Mouse (Mus musculus) heart, embryonic 11.5 days (tissue): ENCODE measurements around the gene Trim15. TPM values are rescaled to one million over a fixed set of nuclear protein-coding genes. Genes with fewer than 3 reads are reported as not detected.
"Not testable (repeated sequence)": the region's sequence is repeated elsewhere in the genome, so short reads cannot be mapped to it uniquely, and the experiment has no call there.

Source experiments
- ATAC-seq: fragments of 200-750 bp; cut with Nextera tagmentation; replicated peaks from 2 replicates; pipeline ENCODE4 v1.8.0; 2017; ENCODE audit warnings: moderate library complexity; ENCODE audit not compliant: insufficient number of reproducible peaks, low FRiP score, low TSS enrichment
- H3K27ac ChIP-seq: fragments of 300-500 bp; sonication (generic); 2 replicates; pipeline ENCODE4 v1.5.1; 2014; ENCODE audit warnings: mild to moderate bottlenecking, low read depth, low read length
- H3K27me3 ChIP-seq: fragments of 300-500 bp; sonication (generic); 2 replicates; pipeline ENCODE4 v1.6.1; 2014; ENCODE audit warnings: mild to moderate bottlenecking, low read length, mixed read lengths; ENCODE audit not compliant: control insufficient read depth, insufficient read depth
- H3K36me3 ChIP-seq: fragments of 300-500 bp; sonication (generic); 2 replicates; pipeline ENCODE4 v1.6.1; 2014; ENCODE audit warnings: mild to moderate bottlenecking, low read length, moderate library complexity, mixed read lengths; ENCODE audit not compliant: control insufficient read depth, insufficient read depth
- H3K4me1 ChIP-seq: fragments of 300-500 bp; sonication (generic); 2 replicates; pipeline ENCODE4 v1.6.1; 2014; ENCODE audit warnings: low read length; ENCODE audit not compliant: control insufficient read depth, insufficient read depth
- H3K4me2 ChIP-seq: fragments of 300-500 bp; sonication (generic); 2 replicates; pipeline ENCODE4 v1.6.1; 2014; ENCODE audit warnings: mild to moderate bottlenecking, moderate library complexity
- H3K4me3 ChIP-seq: fragments of 300-500 bp; sonication (generic); 2 replicates; pipeline ENCODE4 v1.5.1; 2014; ENCODE audit warnings: low read depth, low read length
- H3K9ac ChIP-seq: fragments of 300-500 bp; sonication (generic); 2 replicates; pipeline ENCODE4 v1.6.1; 2014; ENCODE audit warnings: mild to moderate bottlenecking, low read depth, low read length, moderate library complexity
- H3K9me3 ChIP-seq: fragments of 300-500 bp; sonication (generic); replicated peaks from 2 replicates; pipeline ENCODE4 v1.6.1; 2016; ENCODE audit warnings: low read length; ENCODE audit not compliant: control insufficient read depth
- WGBS: fragments of 180-500 bp; shearing (Covaris S2); extraction: QIAGEN DNeasy Blood & Tissue Kit; methylation state at CpG from one replicate; pipeline ENCODE4 v1.1.7; 2014; ENCODE audit not compliant: insufficient replicate concordance; 5-methylcytosine and 5-hydroxymethylcytosine counted together
- polyA plus RNA-seq: library from polyadenylated mRNA; unstranded; fragments of >200 nt; fragmentation: Nextera tagmentation; extraction: Ambion mirVana; gene quantifications from 2 replicates; pipeline ENCODE4 v1.2.1, GENCODE M21; 2014

The Trim15 gene
- polyA plus RNA-seq, 1 experiment from 2014 or later = 0.31 TPM

DNA sequence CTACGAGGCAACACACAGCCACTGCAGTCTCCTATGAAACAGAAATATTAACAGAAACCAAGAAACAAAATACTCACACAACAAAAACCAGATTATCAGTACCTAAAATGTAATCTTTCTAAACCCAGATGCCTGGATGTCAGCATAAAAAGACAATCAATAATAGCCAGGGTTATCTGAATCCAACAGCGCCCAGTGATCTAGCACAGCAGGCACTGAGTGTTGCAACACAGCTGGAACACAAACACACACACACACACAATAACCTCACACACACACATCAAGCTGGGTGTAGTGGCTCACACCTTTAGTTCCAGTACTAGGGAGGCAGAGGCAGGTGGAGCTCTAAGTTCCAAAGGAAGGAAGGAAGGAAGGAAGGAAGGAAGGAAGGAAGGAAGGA lies 38.5 kb downstream of the Trim15 start:
- no peaks in the 10 kb centered on the region for H3K9me3 ChIP-seq
- no peak overlapping the region for H3K9ac ChIP-seq
- no peak overlapping the region for H3K4me2 ChIP-seq
- no peak overlapping the region for H3K27ac ChIP-seq
- WGBS = 81% methylated on average over 2 of the region's 2 CpGs
- no peaks in the 10 kb centered on the region for H3K4me1 ChIP-seq
- no peak for ATAC-seq
- H3K27me3 ChIP-seq = no peaks in the 10 kb centered on the region
- H3K4me3 ChIP-seq = no peak overlapping the region
- H3K36me3 ChIP-seq = no peaks in the 10 kb centered on the region

DNA sequence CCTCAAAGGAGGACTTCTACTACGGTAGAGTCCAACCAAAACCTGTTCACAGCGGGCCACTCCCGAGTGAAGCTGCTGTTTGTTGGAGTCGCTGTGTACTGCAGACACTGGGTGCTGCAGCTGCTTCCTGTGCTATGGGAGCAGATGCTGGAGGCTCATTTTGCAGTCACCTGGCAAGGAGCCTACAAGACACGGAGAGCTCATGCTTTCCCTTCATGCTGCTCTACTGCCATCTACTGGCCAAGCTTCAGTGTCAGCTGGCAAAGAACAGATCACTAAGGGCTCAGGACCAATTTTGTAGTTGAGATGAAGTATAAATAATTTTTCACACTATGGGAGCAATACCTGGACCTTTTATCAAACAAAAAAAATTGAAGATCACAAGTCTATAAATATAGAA lies 41.0 kb downstream of the Trim15 start:
- H3K27me3 ChIP-seq, H3K36me3 ChIP-seq, H3K9me3 ChIP-seq, H3K27ac ChIP-seq, H3K9ac ChIP-seq, H3K4me3 ChIP-seq, H3K4me2 ChIP-seq, H3K4me1 ChIP-seq: not testable (repeated sequence)
- ATAC-seq = 0 out of 2 replicates have a peak, but pooled peaks have one; percentile 31
- WGBS = 21% methylated on average over 5 of the region's 5 CpGs

DNA sequence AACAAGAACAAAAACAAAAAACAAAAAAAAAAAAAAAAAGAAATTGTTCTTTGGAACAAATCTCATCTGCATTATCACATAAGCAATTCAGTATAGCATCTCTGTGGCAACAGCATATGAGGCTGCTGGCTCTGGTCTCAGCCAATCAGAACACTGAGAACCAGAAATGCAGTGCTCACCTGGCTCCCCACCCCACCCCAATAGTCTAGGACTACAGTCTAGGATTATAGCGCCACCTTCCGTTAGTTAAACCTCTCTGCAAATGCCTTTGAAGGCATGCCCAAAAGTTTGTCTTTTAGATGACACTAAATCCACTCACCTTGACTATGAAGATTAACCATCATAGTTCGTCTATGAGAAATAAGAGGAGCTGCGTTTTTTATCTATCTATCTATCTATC lies 41.5 kb downstream of the Trim15 start:
- no peak for ATAC-seq
- no peak overlapping the region for H3K4me3 ChIP-seq
- no peaks in the 10 kb centered on the region for H3K27me3 ChIP-seq
- H3K4me1 ChIP-seq = no peaks in the 10 kb centered on the region
- no peaks in the 10 kb centered on the region for H3K36me3 ChIP-seq
- no peak overlapping the region for H3K4me2 ChIP-seq
- H3K9ac ChIP-seq = no peak overlapping the region
- WGBS = 19% methylated on average over 4 of the region's 4 CpGs
- no peak overlapping the region for H3K27ac ChIP-seq
- no peaks in the 10 kb centered on the region for H3K9me3 ChIP-seq

DNA sequence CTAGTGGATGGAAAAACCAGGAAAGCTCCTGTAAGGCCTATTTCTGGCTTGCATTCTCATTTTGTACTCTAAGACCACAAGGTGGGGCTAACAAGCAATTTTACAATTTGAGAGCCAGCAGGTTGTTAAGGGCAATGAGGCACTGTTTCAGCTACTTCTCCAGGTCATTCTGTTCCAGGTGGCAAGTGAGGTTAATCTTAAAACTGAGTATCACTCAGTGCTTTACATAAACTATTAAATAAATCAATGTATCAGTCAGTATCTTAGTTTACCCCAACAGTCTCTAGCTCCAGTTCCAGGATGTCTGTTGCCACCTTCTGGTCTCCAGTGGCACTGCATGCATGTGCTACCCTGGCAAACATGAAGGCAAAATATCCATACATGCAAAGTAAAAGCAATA lies 43.0 kb downstream of the Trim15 start:
- Histone ChIP-seq H3K27me3 (no peaks in the 10 kb centered on the region), H3K27ac (no peak overlapping the region), H3K4me2 (no peak overlapping the region), H3K4me3 (no peak overlapping the region), H3K36me3 (no peaks in the 10 kb centered on the region), H3K9me3 (no peaks in the 10 kb centered on the region), H3K4me1 (no peaks in the 10 kb centered on the region), H3K9ac (no peak overlapping the region)
- 0 out of 2 replicates have a peak, but pooled peaks have one; percentile 4 for ATAC-seq

DNA sequence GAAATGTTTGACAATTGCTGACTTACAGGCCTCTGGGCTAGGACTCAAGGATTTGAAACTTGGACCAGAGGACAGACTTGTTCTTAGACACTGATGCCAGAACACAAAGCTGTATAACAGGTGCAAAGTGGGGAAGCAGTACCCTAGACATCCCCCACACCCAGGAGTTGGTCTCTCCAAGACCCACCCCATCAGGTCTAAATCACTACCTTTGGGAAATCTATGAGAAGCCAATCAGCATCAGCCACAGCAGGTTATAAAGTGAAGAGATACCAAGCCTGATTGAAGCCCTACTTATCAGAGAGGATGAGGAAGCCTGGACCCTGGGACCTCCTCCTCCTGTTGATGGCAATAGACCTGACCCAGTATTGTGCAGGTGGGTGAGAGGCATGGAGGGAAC lies 55.1 kb downstream of the Trim15 start, which contains the start of gene H2-M10.6:
H2-M10.6 (plus strand) TSS at position 301 of the 400 bp plus-strand sequence.
- Histone ChIP-seq H3K36me3 (no peaks in the 10 kb centered on the region), H3K9me3 (no peaks in the 10 kb centered on the region), H3K27ac (no peak within 1 kb of the TSS), H3K4me3 (no peak within 1 kb of the TSS), H3K4me2 (no peak within 1 kb of the TSS), H3K27me3 (no peaks in the 10 kb centered on the region), H3K9ac (no peak within 1 kb of the TSS), H3K4me1 (no peaks in the 10 kb centered on the region)
- no peak for ATAC-seq

Other genes with a start within 250 kb of the Trim15 start
- gene H2-M9, start 224.5 kb downstream of the Trim15 start, polyA plus RNA-seq = not detected in 2 replicates
- not detected in 2 replicates for gene H2-M1, start 195.0 kb downstream of the Trim15 start, polyA plus RNA-seq
- gene H2-M10.5, start 94.3 kb downstream of the Trim15 start, polyA plus RNA-seq = not detected in 2 replicates
- gene H2-M10.6, start 55.0 kb downstream of the Trim15 start, polyA plus RNA-seq = not detected in 2 replicates
- gene Trim26, start 30.1 kb downstream of the Trim15 start, polyA plus RNA-seq = 21.4 and 21.9 TPM in 2 replicates
- 28.7 and 32.3 TPM in 2 replicates for gene Trim10, start 2.4 kb upstream of the Trim15 start, polyA plus RNA-seq
- not detected in 2 replicates for gene Trim40, start 22.9 kb upstream of the Trim15 start, polyA plus RNA-seq
- gene Trim31, start 30.9 kb upstream of the Trim15 start, polyA plus RNA-seq = not detected in 2 replicates
- 0.10 and 0.17 TPM in 2 replicates for gene Rnf39, start 75.7 kb upstream of the Trim15 start, polyA plus RNA-seq
- gene Ppp1r11, start 84.5 kb upstream of the Trim15 start, polyA plus RNA-seq = 97.4 and 105 TPM in 2 replicates
- gene Znrd1, start 91.3 kb upstream of the Trim15 start, polyA plus RNA-seq = 42.9 and 44.1 TPM in 2 replicates
- gene Znrd1as, start 91.4 kb upstream of the Trim15 start, polyA plus RNA-seq = 7.9 and 8.6 TPM in 2 replicates
- not detected in 2 replicates for gene 2410137M14Rik, start 114.0 kb upstream of the Trim15 start, polyA plus RNA-seq
- 0.24 and 0.49 TPM in 2 replicates for gene H2-M5, start 122.3 kb upstream of the Trim15 start, polyA plus RNA-seq
- 66.7 and 70.1 TPM in 2 replicates for gene Zfp57, start 134.0 kb upstream of the Trim15 start, polyA plus RNA-seq
- gene Mog, start 156.2 kb upstream of the Trim15 start, polyA plus RNA-seq = 0.25 TPM in 1 of 2 replicates, not detected in the other
- 4.4 and 6.0 TPM in 2 replicates for gene Gabbr1, start 178.8 kb upstream of the Trim15 start, polyA plus RNA-seq
- gene Olfr90, start 221.3 kb upstream of the Trim15 start, polyA plus RNA-seq = not detected in 2 replicates
- gene Olfr91, start 231.1 kb upstream of the Trim15 start, polyA plus RNA-seq = not detected in 2 replicates